13 mouse cellular contexts compared by ENCODE assay signal in genomic region chr12:111006339-111006738, GRCm38 (mm10). TPM values are rescaled to one million over a fixed set of nuclear protein-coding genes. Genes with fewer than 3 reads are reported as not detected.
DNase-seq lines count a peak whose midpoint lies in the region; ATAC-seq and TF ChIP-seq lines count a peak whose summit lies in the region.
"Had no signal": no experiment of that assay in that cellular context is flagged by ENCODE, and none has a peak within 500 bp of the region (broad histone marks: within the 10 kb centered on the region; RNA-seq: fewer than 3 reads in every experiment).

No protein-coding gene starts in this region.

- ATAC-seq in heart, embryonic 11.5 days (replicated peaks; ENCODE audit: insufficient number of reproducible peaks, low FRiP score, low TSS enrichment), result no peak
- ATAC-seq in lung, embryonic 14.5 days (ENCODE audit: insufficient read depth), result 0 out of 2 replicates have a peak, but pooled peaks have one; percentile 18
- ATAC-seq in intestine, embryonic 14.5 days (replicated peaks; ENCODE audit: low FRiP score, low TSS enrichment, low read depth), result peak; percentile 29

- H3K9me3 ChIP-seq in heart, embryonic 11.5 days (replicated peaks; ENCODE audit: control insufficient read depth, low read length), result no peaks in the 10 kb centered on the region
- no peaks in the 10 kb centered on the region for H3K9me3 ChIP-seq in lung, embryonic 14.5 days (ENCODE audit: low read depth, low read length)
- H3K9me3 ChIP-seq in intestine, embryonic 14.5 days (ENCODE audit: control insufficient read depth, low read length), result no peaks in the 10 kb centered on the region
- H3K9me3 ChIP-seq: neural tube, embryonic 12.5 days had no signal

- H3K27ac ChIP-seq in heart, embryonic 11.5 days (ENCODE audit: low read depth, low read length), result no peak overlapping the region; the same call in 1 of the 2 replicates
- peak overlapping the region; percentile 55; the same call in 1 of the 2 replicates for H3K27ac ChIP-seq in lung, embryonic 14.5 days (ENCODE audit: low read depth)
- H3K27ac ChIP-seq in intestine, embryonic 14.5 days (ENCODE audit: low read depth), result peak overlapping the region; percentile 86; the same call in 1 of the 2 replicates
- peak overlapping the region; percentile 87 for H3K27ac ChIP-seq in small intestine, adult 2 months (ENCODE audit: insufficient read depth, low read depth, low read length)
- H3K27ac ChIP-seq: neural tube, embryonic 12.5 days had no signal

- TF ChIP-seq CTCF in lung, embryonic 14.5 days (IDR thresholded peaks at IDR 0.05; ENCODE audit: low read depth), result no peak
- TF ChIP-seq CTCF in small intestine, adult 2 months (IDR thresholded peaks at IDR 0.05; ENCODE audit: extremely low read depth, insufficient read length, insufficient replicate concordance, low read depth, low read length), result no peak

- H3K4me2 ChIP-seq in heart, embryonic 11.5 days, result no peak overlapping the region
- no peak overlapping the region for H3K4me2 ChIP-seq in lung, embryonic 14.5 days
- no peak overlapping the region for H3K4me2 ChIP-seq in intestine, embryonic 14.5 days (ENCODE audit: low read length)
- H3K4me2 ChIP-seq: neural tube, embryonic 12.5 days had no signal

- TF ChIP-seq POLR2A in small intestine, adult 2 months (IDR thresholded peaks at IDR 0.05; ENCODE audit: low read depth, low read length), result no peak

- H3K9ac ChIP-seq in heart, embryonic 11.5 days (ENCODE audit: low read depth, low read length), result peak overlapping the region; percentile 7; the same call in 1 of the 2 replicates
- no peak overlapping the region for H3K9ac ChIP-seq in lung, embryonic 14.5 days
- no peak overlapping the region for H3K9ac ChIP-seq in intestine, embryonic 14.5 days (ENCODE audit: low read length)
- H3K9ac ChIP-seq: neural tube, embryonic 12.5 days had no signal

- no peaks in the 10 kb centered on the region; the same call in 1 of the 2 replicates for H3K27me3 ChIP-seq in heart, embryonic 11.5 days (ENCODE audit: control insufficient read depth, insufficient read depth, low read length)
- H3K27me3 ChIP-seq in lung, embryonic 14.5 days (ENCODE audit: insufficient read depth, low read length), result no peaks in the 10 kb centered on the region
- H3K27me3 ChIP-seq in intestine, embryonic 14.5 days (replicated peaks; ENCODE audit: control insufficient read depth, insufficient read depth, low read length), result no peaks in the 10 kb centered on the region
- H3K27me3 ChIP-seq in small intestine, adult 2 months (ENCODE audit: control insufficient read depth, insufficient read depth, low read length), result no peaks in the 10 kb centered on the region
- H3K27me3 ChIP-seq: neural tube, embryonic 12.5 days had no signal

- DNase-seq in heart, adult 18-20 months, result no peak
- no peak for DNase-seq in lung, embryonic 14.5 days
- DNase-seq in lung, postnatal 4 days, result no peak
- DNase-seq in intestine, embryonic 14.5 days (ENCODE audit: low spot score), result no peak
- no peak for DNase-seq in gastrocnemius, adult 18-20 months (ENCODE audit: low spot score)
- no peak for DNase-seq in ovary, adult 18-20 months (ENCODE audit: low spot score)
- DNase-seq: gastrocnemius, postnatal 36 days; kidney, adult 18-20 months; left cerebral cortex, postnatal 4 days; right cerebral cortex, postnatal 14 days had no signal

- no peaks in the 10 kb centered on the region for H3K36me3 ChIP-seq in heart, embryonic 11.5 days (ENCODE audit: control insufficient read depth, insufficient read depth, low read length)
- H3K36me3 ChIP-seq in lung, embryonic 14.5 days (ENCODE audit: insufficient read depth), result no peaks in the 10 kb centered on the region
- no peaks in the 10 kb centered on the region for H3K36me3 ChIP-seq in intestine, embryonic 14.5 days (ENCODE audit: control insufficient read depth, insufficient read depth, low read length)
- no peaks in the 10 kb centered on the region for H3K36me3 ChIP-seq in small intestine, adult 2 months (ENCODE audit: control insufficient read depth, insufficient read depth, low read length)
- H3K36me3 ChIP-seq: neural tube, embryonic 12.5 days had no signal

- H3K4me1 ChIP-seq in heart, embryonic 11.5 days (ENCODE audit: control insufficient read depth, insufficient read depth, low read length), result peaks cover 40% of the 10 kb centered on the region
- peaks cover 15% of the 10 kb centered on the region for H3K4me1 ChIP-seq in lung, embryonic 14.5 days (ENCODE audit: insufficient read depth)
- peaks cover 42% of the 10 kb centered on the region for H3K4me1 ChIP-seq in intestine, embryonic 14.5 days (replicated peaks; ENCODE audit: control insufficient read depth, insufficient read depth, low read length)
- H3K4me1 ChIP-seq in small intestine, adult 2 months (ENCODE audit: control insufficient read depth, insufficient read depth, insufficient read length, low read length), result peaks cover 40% of the 10 kb centered on the region

- WGBS in heart, embryonic 11.5 days (ENCODE audit: insufficient replicate concordance), result 61% methylated on average over 5 of the region's 5 CpGs
- WGBS in lung, embryonic 14.5 days, result 40% methylated on average over 5 of the region's 5 CpGs
- WGBS in intestine, embryonic 14.5 days, result 26% methylated on average over 5 of the region's 5 CpGs
- WGBS in small intestine, adult 2 months, result 10% methylated on average over 5 of the region's 5 CpGs

- H3K4me3 ChIP-seq in heart, embryonic 11.5 days (ENCODE audit: low read depth, low read length), result no peak overlapping the region
- no peak overlapping the region for H3K4me3 ChIP-seq in lung, embryonic 14.5 days (ENCODE audit: low read depth, low read length)
- H3K4me3 ChIP-seq in intestine, embryonic 14.5 days (ENCODE audit: low read depth, low read length), result no peak overlapping the region
- H3K4me3 ChIP-seq in small intestine, adult 2 months (ENCODE audit: low read depth, low read length), result no peak overlapping the region
- H3K4me3 ChIP-seq: neural tube, embryonic 12.5 days had no signal

RNA-seq across cellular contexts. Expression of gene Ankrd9, which starts 27.5 kb away (rescaled TPM):
- 11.4 and 14.5 TPM in 2 replicates for polyA plus RNA-seq in heart, embryonic 11.5 days (2014; fragmentation: Nextera tagmentation; extraction: Ambion mirVana)
- 10 to 100 TPM; 59.5 to 68.0 TPM for total RNA-seq in heart, adult 18-20 months (2021)
- 11.2 and 14.2 TPM in 2 replicates for polyA plus RNA-seq in lung, embryonic 14.5 days (2014; fragmentation: Nextera tagmentation; extraction: Ambion mirVana)
- 13.2 and 17.8 TPM in 2 replicates for polyA plus RNA-seq in intestine, embryonic 14.5 days (2014; fragmentation: Nextera tagmentation; extraction: Ambion mirVana)
- polyA plus RNA-seq in small intestine, adult 2 months (2012; rRNA removed), result 174 and 206 TPM in 2 replicates
- total RNA-seq in gastrocnemius, adult 18-20 months (2021), result 100 to 1,000 TPM; 109 to 181 TPM

RNA-seq across cellular contexts. Expression of gene Rcor1, which starts 32.8 kb away (rescaled TPM):
- polyA plus RNA-seq in heart, embryonic 11.5 days (2014; fragmentation: Nextera tagmentation; extraction: Ambion mirVana), result 11.9 TPM in 2 replicates
- 10 to 100 TPM; 14.7 to 15.0 TPM for total RNA-seq in heart, adult 18-20 months (2021)
- 14.4 and 17.0 TPM in 2 replicates for polyA plus RNA-seq in lung, embryonic 14.5 days (2014; fragmentation: Nextera tagmentation; extraction: Ambion mirVana)
- polyA plus RNA-seq in intestine, embryonic 14.5 days (2014; fragmentation: Nextera tagmentation; extraction: Ambion mirVana), result 15.9 and 16.7 TPM in 2 replicates
- polyA plus RNA-seq in small intestine, adult 2 months (2012; rRNA removed), result 4.6 and 6.5 TPM in 2 replicates
- 1 to 10 TPM; 6.1 to 8.1 TPM for total RNA-seq in gastrocnemius, adult 18-20 months (2021)
